Mouse (Mus musculus) olfactory bulb, adult 2 months (tissue): ENCODE measurements around the gene Nfe2. TPM values are rescaled to one million over a fixed set of nuclear protein-coding genes. Genes with fewer than 3 reads are reported as not detected.

ENCODE experiments used
- H3K27ac ChIP-seq: fragments of 200-500 bp; 2 replicates; pipeline ENCODE4 v1.5.1; 2012; ENCODE audit warnings: low read depth, low read length; ENCODE audit not compliant: insufficient read depth
- H3K4me1 ChIP-seq: fragments of 200-500 bp; 2 replicates; pipeline ENCODE4 v1.6.1; 2012; ENCODE audit warnings: low read length; ENCODE audit not compliant: control insufficient read depth, insufficient read depth
- H3K4me3 ChIP-seq: fragments of 200-500 bp; 2 replicates; pipeline ENCODE4 v1.5.1; 2012; ENCODE audit warnings: mild to moderate bottlenecking, low read depth, low read length, moderate library complexity; ENCODE audit not compliant: insufficient read depth
- CTCF ChIP-seq: fragments of 200-500 bp; IDR thresholded peaks from 2 replicates; pipeline ENCODE4 v1.5.1; 2012; ENCODE audit warnings: low read depth, mild to moderate bottlenecking, low read length, moderate library complexity; ENCODE audit not compliant: insufficient read depth
- POLR2A ChIP-seq: fragments of 200-500 bp; IDR thresholded peaks from 2 replicates; pipeline ENCODE4 v1.6.1; 2012; ENCODE audit warnings: mild to moderate bottlenecking, low read depth, low read length, moderate library complexity; ENCODE audit not compliant: insufficient read depth
- WGBS: fragments of 180-500 bp; shearing (Covaris S2); methylation state at CpG from one replicate; pipeline ENCODE4 v1.1.7; 2018; 5-methylcytosine and 5-hydroxymethylcytosine counted together
- polyA plus RNA-seq: library from polyadenylated mRNA; stranded (reverse); fragments of >200 nt; gene quantifications from 2 replicates; pipeline ENCODE4 v1.2.4, GENCODE M21; 2012; ENCODE audit warnings: low replicate concordance; ENCODE audit not compliant: missing spikeins, insufficient read depth, insufficient read length

The Nfe2 gene
- polyA plus RNA-seq, 1 experiment, result not detected

- 65% methylated on average over 5 of the region's 5 CpGs for WGBS
- peaks cover 57% of the 10 kb centered on the region for H3K4me1 ChIP-seq
- no peak overlapping the region for H3K4me3 ChIP-seq
- TF ChIP-seq POLR2A, result no peak
- no peak for TF ChIP-seq CTCF
- no peak overlapping the region for H3K27ac ChIP-seq
These were observed 43.5 kb upstream of the Nfe2 start for GRCm38 (mm10) chr15:103301547-103302340.

- 26% methylated on average over 2 of the region's 2 CpGs for WGBS
- H3K4me1 ChIP-seq, result peaks cover 59% of the 10 kb centered on the region
- TF ChIP-seq POLR2A (no peak), CTCF (no peak)
- peak overlapping the region; percentile 80 for H3K27ac ChIP-seq
- H3K4me3 ChIP-seq, result no peak overlapping the region
These were observed 42.8 kb upstream of the Nfe2 start for GRCm38 (mm10) chr15:103301046-103301445.

- no peak for TF ChIP-seq CTCF
- TF ChIP-seq POLR2A, result no peak
- peak overlapping the region; percentile 34 for H3K4me3 ChIP-seq
- peak overlapping the region; percentile 80 for H3K27ac ChIP-seq
- 14% methylated on average over 2 of the region's 2 CpGs for WGBS
- H3K4me1 ChIP-seq, result peaks cover 62% of the 10 kb centered on the region
These were observed 42.4 kb upstream of the Nfe2 start for GRCm38 (mm10) chr15:103300560-103300959.

- peak overlapping the region; percentile 34 for H3K4me3 ChIP-seq
- TF ChIP-seq POLR2A (0 out of 2 replicates have a peak, but pooled peaks have one; percentile 35), CTCF (no peak)
- peaks cover 60% of the 10 kb centered on the region for H3K4me1 ChIP-seq
- WGBS, result 7% methylated on average over 18 of the region's 18 CpGs
- peak overlapping the region; percentile 80 for H3K27ac ChIP-seq
These were observed 41.9 kb upstream of the Nfe2 start for GRCm38 (mm10) chr15:103300067-103300471.

- TF ChIP-seq POLR2A (no peak), CTCF (no peak)
- 11% methylated on average over 8 of the region's 8 CpGs for WGBS
These were observed 41.4 kb upstream of the Nfe2 start for GRCm38 (mm10) chr15:103299644-103300043.

GRCm38 (mm10) chr15:103298861-103299616 is 40.8 kb upstream of the Nfe2 start:
- Histone ChIP-seq H3K27ac (peak overlapping the region; percentile 80), H3K4me1 (peaks cover 53% of the 10 kb centered on the region), H3K4me3 (no peak overlapping the region)
- no peak for TF ChIP-seq POLR2A
- TF ChIP-seq CTCF, result no peak
- WGBS, result 38% methylated on average over 5 of the region's 5 CpGs

More at GRCm38 (mm10) chr15:103299644-103300043, 41.4 kb upstream of the Nfe2 start:
- H3K4me1 ChIP-seq, result peaks cover 59% of the 10 kb centered on the region
- H3K27ac ChIP-seq, result peak overlapping the region; percentile 80
- H3K4me3 ChIP-seq, result peak overlapping the region; percentile 34

- H3K4me1 ChIP-seq, result peaks cover 50% of the 10 kb centered on the region
- WGBS, result 63% methylated on average over 3 of the region's 3 CpGs
- TF ChIP-seq CTCF (no peak), POLR2A (no peak)
- H3K4me3 ChIP-seq, result no peak overlapping the region
- peak overlapping the region; percentile 80 for H3K27ac ChIP-seq
These were observed 39.8 kb upstream of the Nfe2 start for GRCm38 (mm10) chr15:103298026-103298425.

- TF ChIP-seq CTCF (no peak), POLR2A (no peak)
- H3K27ac ChIP-seq, result 0 out of 2 replicates have a peak overlapping the region, but pooled peaks have one; percentile 2
- H3K4me3 ChIP-seq, result no peak overlapping the region
- peaks cover 46% of the 10 kb centered on the region for H3K4me1 ChIP-seq
- WGBS, result 36% methylated on average over 6 of the region's 6 CpGs
These were observed 39.1 kb upstream of the Nfe2 start for GRCm38 (mm10) chr15:103297313-103297712.

GRCm38 (mm10) chr15:103295851-103296250 is 37.6 kb upstream of the Nfe2 start:
- WGBS, result 22% methylated on average over 5 of the region's 5 CpGs
- no peak overlapping the region for H3K4me3 ChIP-seq
- no peak overlapping the region for H3K27ac ChIP-seq
- peaks cover 38% of the 10 kb centered on the region for H3K4me1 ChIP-seq
- no peak for TF ChIP-seq CTCF
- no peak for TF ChIP-seq POLR2A
